Mouse (Mus musculus): ENCODE data around the gene Gli3. TPM values are rescaled to one million over a fixed set of nuclear protein-coding genes. Genes with fewer than 3 reads are reported as not detected.
A peak's percentile ranks its signal among the peaks of the same experiment; 100 is the strongest.

The Gli3 gene
- polyA plus RNA-seq, 1 experiment from 2014 or later: 0.60 TPM

GRCm38 (mm10) chr13:15556646-15557098, 93.6 kb downstream of the Gli3 start:
- H3K9ac ChIP-seq: no peak overlapping the region
- 24% methylated on average over 2 of the region's 2 CpGs for whole genome bisulfite sequencing (ENCODE audit: insufficient replicate concordance)
- no peak for DNase-seq
- H3K27me3 ChIP-seq: no peaks in the 10 kb centered on the region
- H3K9me3 ChIP-seq (replicated peaks): no peaks in the 10 kb centered on the region
- no peak overlapping the region for H3K27ac ChIP-seq
- no peaks in the 10 kb centered on the region for H3K4me1 ChIP-seq (replicated peaks)
- H3K36me3 ChIP-seq: no peaks in the 10 kb centered on the region
- no peak overlapping the region for H3K4me2 ChIP-seq
- H3K4me3 ChIP-seq (replicated peaks): no peak overlapping the region
- no peak for ATAC-seq (ENCODE audit: low read depth)

GRCm38 (mm10) chr13:15561441-15561840, 98.4 kb downstream of the Gli3 start:
- Histone ChIP-seq H3K27ac (no peak overlapping the region), H3K4me2 (no peak overlapping the region), H3K4me3 (replicated peaks) (no peak overlapping the region), H3K36me3 (no peaks in the 10 kb centered on the region), H3K9me3 (replicated peaks) (no peaks in the 10 kb centered on the region), H3K9ac (no peak overlapping the region), H3K4me1 (replicated peaks) (no peaks in the 10 kb centered on the region), H3K27me3 (no peaks in the 10 kb centered on the region)
- ATAC-seq (ENCODE audit: low read depth) (no peak), DNase-seq (no peak)
- 53% methylated on average over 3 of the region's 3 CpGs for WGBS (ENCODE audit: insufficient replicate concordance)

- Histone ChIP-seq H3K36me3 (no peaks in the 10 kb centered on the region), H3K4me3 (replicated peaks) (no peak overlapping the region), H3K27me3 (no peaks in the 10 kb centered on the region), H3K9ac (no peak overlapping the region), H3K9me3 (replicated peaks) (no peaks in the 10 kb centered on the region), H3K4me1 (replicated peaks) (peaks cover 10% of the 10 kb centered on the region), H3K4me2 (no peak overlapping the region), H3K27ac (no peak overlapping the region)
- 23% methylated on average over 15 of the region's 15 CpGs for WGBS (ENCODE audit: insufficient replicate concordance)
- peak; percentile 12 for DNase-seq
- peak; percentile 63 for ATAC-seq (ENCODE audit: low read depth)
These were observed 108.0 kb downstream of the Gli3 start for GRCm38 (mm10) chr13:15570908-15571568.

- no peak for ATAC-seq (ENCODE audit: low read depth)
- no peak for DNase-seq
- no peak overlapping the region for H3K4me3 ChIP-seq (replicated peaks)
- no peaks in the 10 kb centered on the region for H3K27me3 ChIP-seq
- no peaks in the 10 kb centered on the region for H3K36me3 ChIP-seq
- no peaks in the 10 kb centered on the region for H3K4me1 ChIP-seq (replicated peaks)
- no peak overlapping the region for H3K27ac ChIP-seq
- no peak overlapping the region for H3K9ac ChIP-seq
- WGBS (ENCODE audit: insufficient replicate concordance): 61% methylated on average over 8 of the region's 8 CpGs
- H3K9me3 ChIP-seq (replicated peaks): no peaks in the 10 kb centered on the region
- H3K4me2 ChIP-seq: no peak overlapping the region
These were observed 114.3 kb downstream of the Gli3 start for GRCm38 (mm10) chr13:15577133-15577917.

DNA sequence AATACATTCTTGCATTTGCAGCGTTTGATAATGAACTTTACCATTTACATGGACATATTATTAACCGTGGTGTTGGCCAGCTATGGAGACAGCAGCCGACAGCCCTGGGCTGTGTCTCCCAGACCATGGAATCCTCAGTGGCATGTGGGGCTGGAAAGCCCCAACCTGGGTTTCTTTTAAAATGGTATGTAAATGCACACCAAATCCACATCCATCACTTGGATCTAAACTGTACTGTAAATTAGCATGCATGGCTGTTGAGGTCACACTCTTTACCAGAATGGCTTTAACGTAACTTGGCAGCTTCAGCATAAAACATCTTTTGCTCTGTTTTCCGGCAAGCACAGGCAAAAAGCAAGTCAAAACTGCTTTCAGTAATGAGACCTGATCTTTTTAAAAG, 117.4 kb downstream of the Gli3 start:
- Histone ChIP-seq H3K27me3 (no peaks in the 10 kb centered on the region), H3K9ac (no peak overlapping the region), H3K4me2 (no peak overlapping the region), H3K4me3 (replicated peaks) (no peak overlapping the region), H3K9me3 (replicated peaks) (no peaks in the 10 kb centered on the region), H3K36me3 (no peaks in the 10 kb centered on the region), H3K27ac (no peak overlapping the region), H3K4me1 (replicated peaks) (no peaks in the 10 kb centered on the region)
- WGBS (ENCODE audit: insufficient replicate concordance): 76% methylated on average over 5 of the region's 5 CpGs
- DNase-seq (no peak), ATAC-seq (ENCODE audit: low read depth) (no peak)

- no peaks in the 10 kb centered on the region for H3K36me3 ChIP-seq
- no peak overlapping the region for H3K4me2 ChIP-seq
- H3K9me3 ChIP-seq (replicated peaks): no peaks in the 10 kb centered on the region
- DNase-seq: no peak
- no peak for ATAC-seq (ENCODE audit: low read depth)
- H3K4me1 ChIP-seq (replicated peaks): peaks cover 5% of the 10 kb centered on the region; the same call in 1 of the 2 replicates
- no peak overlapping the region for H3K27ac ChIP-seq
- no peak overlapping the region for H3K9ac ChIP-seq
- no peak overlapping the region for H3K4me3 ChIP-seq (replicated peaks)
- WGBS (ENCODE audit: insufficient replicate concordance): 63% methylated on average over 2 of the region's 2 CpGs
- no peaks in the 10 kb centered on the region for H3K27me3 ChIP-seq
These were observed 122.9 kb downstream of the Gli3 start for GRCm38 (mm10) chr13:15585941-15586340.

GRCm38 (mm10) chr13:15588278-15589272, 125.5 kb downstream of the Gli3 start:
- H3K4me2 ChIP-seq: no peak overlapping the region
- 70% methylated on average over 16 of the region's 16 CpGs for WGBS (ENCODE audit: insufficient replicate concordance)
- H3K27me3 ChIP-seq: no peaks in the 10 kb centered on the region
- no peak overlapping the region for H3K9ac ChIP-seq
- H3K9me3 ChIP-seq (replicated peaks): no peaks in the 10 kb centered on the region
- ATAC-seq (ENCODE audit: low read depth): no peak
- H3K27ac ChIP-seq: no peak overlapping the region
- peaks cover 5% of the 10 kb centered on the region; the same call in 1 of the 2 replicates for H3K4me1 ChIP-seq (replicated peaks)
- H3K36me3 ChIP-seq: no peaks in the 10 kb centered on the region
- DNase-seq: no peak
- no peak overlapping the region for H3K4me3 ChIP-seq (replicated peaks)

GRCm38 (mm10) chr13:15590326-15590933, 127.4 kb downstream of the Gli3 start:
- 32% methylated on average over 6 of the region's 6 CpGs for WGBS (ENCODE audit: insufficient replicate concordance)
- Histone ChIP-seq H3K9me3 (replicated peaks) (no peaks in the 10 kb centered on the region), H3K27ac (no peak overlapping the region), H3K27me3 (no peaks in the 10 kb centered on the region), H3K4me1 (replicated peaks) (peaks cover 5% of the 10 kb centered on the region; the same call in 1 of the 2 replicates), H3K9ac (no peak overlapping the region), H3K4me2 (no peak overlapping the region), H3K4me3 (replicated peaks) (no peak overlapping the region), H3K36me3 (no peaks in the 10 kb centered on the region)
- ATAC-seq (ENCODE audit: low read depth) (peak; percentile 57), DNase-seq (no peak)

- Histone ChIP-seq H3K36me3 (no peaks in the 10 kb centered on the region), H3K4me1 (replicated peaks) (no peaks in the 10 kb centered on the region), H3K9me3 (replicated peaks) (no peaks in the 10 kb centered on the region), H3K4me3 (replicated peaks) (no peak overlapping the region), H3K27ac (no peak overlapping the region), H3K4me2 (no peak overlapping the region), H3K27me3 (no peaks in the 10 kb centered on the region), H3K9ac (no peak overlapping the region)
- 65% methylated on average over 5 of the region's 5 CpGs for WGBS (ENCODE audit: insufficient replicate concordance)
- no peak for ATAC-seq (ENCODE audit: low read depth)
- DNase-seq: no peak
These were observed 133.6 kb downstream of the Gli3 start for GRCm38 (mm10) chr13:15596667-15597066.

DNA sequence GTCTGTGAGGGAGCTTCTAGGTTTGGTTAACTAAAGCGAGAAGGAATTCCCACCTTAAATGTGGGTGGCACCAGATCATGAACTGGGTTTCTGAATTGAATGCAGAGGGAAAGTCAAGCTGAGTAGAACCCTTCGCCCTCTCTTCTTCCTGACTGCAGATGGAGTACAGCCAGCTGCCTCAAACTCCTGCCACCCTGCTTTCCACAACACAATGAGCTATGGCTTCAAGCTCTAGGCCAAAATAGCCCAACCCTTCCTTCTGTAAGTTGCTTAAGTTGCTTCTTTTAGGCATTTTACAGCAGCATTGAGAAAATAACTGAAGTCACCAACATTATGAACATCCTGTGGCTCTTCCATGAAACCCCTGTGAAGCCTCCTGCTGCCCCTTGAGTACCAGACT, 136.7 kb downstream of the Gli3 start:
- H3K9me3 ChIP-seq (replicated peaks): no peaks in the 10 kb centered on the region
- H3K27ac ChIP-seq: no peak overlapping the region
- H3K27me3 ChIP-seq: no peaks in the 10 kb centered on the region
- DNase-seq (no peak), ATAC-seq (ENCODE audit: low read depth) (no peak)
- H3K36me3 ChIP-seq: no peaks in the 10 kb centered on the region
- H3K4me3 ChIP-seq (replicated peaks): no peak overlapping the region
- H3K4me2 ChIP-seq: no peak overlapping the region
- no peak overlapping the region for H3K9ac ChIP-seq
- H3K4me1 ChIP-seq (replicated peaks): no peaks in the 10 kb centered on the region
- 55% methylated on average over 2 of the region's 2 CpGs for WGBS (ENCODE audit: insufficient replicate concordance)

DNA sequence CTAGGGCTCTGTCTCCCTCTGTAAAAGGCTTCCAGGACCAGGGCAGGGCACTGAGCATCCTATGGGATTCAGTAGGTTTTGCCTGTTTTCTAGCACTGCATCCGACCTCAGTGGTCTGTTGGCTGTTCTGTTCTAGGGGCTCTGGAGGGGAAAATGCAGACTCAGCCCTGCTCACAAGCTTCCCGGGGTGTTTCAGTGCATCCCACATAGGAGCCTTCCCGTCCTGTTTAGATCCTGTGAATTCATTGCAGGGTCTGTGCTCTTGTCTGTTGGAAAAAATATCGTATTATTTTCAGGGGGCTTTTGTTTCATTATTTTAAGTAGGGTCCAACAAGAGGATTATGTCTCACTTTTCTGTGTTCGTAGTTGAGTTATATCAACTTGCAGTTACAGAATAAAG, 139.1 kb downstream of the Gli3 start:
- no peaks in the 10 kb centered on the region for H3K27me3 ChIP-seq

More for the DNA sequence above, 139.1 kb downstream of the Gli3 start:
- H3K4me2 ChIP-seq: no peak overlapping the region
- H3K4me3 ChIP-seq (replicated peaks): no peak overlapping the region
- H3K9me3 ChIP-seq (replicated peaks): no peaks in the 10 kb centered on the region
- DNase-seq: no peak
- H3K4me1 ChIP-seq (replicated peaks): no peaks in the 10 kb centered on the region
- no peaks in the 10 kb centered on the region for H3K36me3 ChIP-seq
- H3K9ac ChIP-seq: no peak overlapping the region
- no peak for ATAC-seq (ENCODE audit: low read depth)
- no peak overlapping the region for H3K27ac ChIP-seq
- WGBS (ENCODE audit: insufficient replicate concordance): 51% methylated on average over 5 of the region's 5 CpGs

Measured in liver, embryonic 13.5 days (tissue).